ENCODE assay signal across 9 mouse cellular contexts in genomic region chr8:26272675-26273414, GRCm38 (mm10).
DNase-seq lines count a peak whose midpoint lies in the region; ATAC-seq lines count a peak whose summit lies in the region.
"Had no signal": no experiment of that assay in that cellular context is flagged by ENCODE, and none has a peak within 500 bp of the region (broad histone marks: within the 10 kb centered on the region; RNA-seq: fewer than 3 reads in every experiment).

No protein-coding gene starts in this region.

- H3K27me3 ChIP-seq in kidney, embryonic 14.5 days (ENCODE audit: control insufficient read depth, insufficient read depth, low read length), result 0 out of 2 replicates have a peak, but pooled peaks cover 5% of the 10 kb centered on the region
- H3K27me3 ChIP-seq in forebrain, embryonic 11.5 days (ENCODE audit: control insufficient read depth, insufficient read depth, low read length), result no peaks in the 10 kb centered on the region
- H3K27me3 ChIP-seq in hindbrain, embryonic 14.5 days (ENCODE audit: control insufficient read depth, insufficient read depth, low read length), result peaks cover 14% of the 10 kb centered on the region; the same call in 1 of the 2 replicates
- no peaks in the 10 kb centered on the region for H3K27me3 ChIP-seq in midbrain, embryonic 14.5 days (ENCODE audit: control insufficient read depth, insufficient read depth, low read length)

- H3K4me3 ChIP-seq in kidney, embryonic 14.5 days (ENCODE audit: low read length), result peak overlapping the region; percentile 6; the same call in 1 of the 2 replicates
- H3K4me3 ChIP-seq in forebrain, embryonic 11.5 days (ENCODE audit: low read depth, low read length), result no peak overlapping the region
- no peak overlapping the region for H3K4me3 ChIP-seq in hindbrain, embryonic 14.5 days (replicated peaks; ENCODE audit: low read length)
- no peak overlapping the region for H3K4me3 ChIP-seq in midbrain, embryonic 14.5 days (replicated peaks; ENCODE audit: low read depth, low read length)
- H3K4me3 ChIP-seq: erythroblast, embryonic 14.5 days had no signal

- H3K36me3 ChIP-seq in kidney, embryonic 14.5 days (ENCODE audit: control insufficient read depth, insufficient read depth, low read length), result no peaks in the 10 kb centered on the region
- H3K36me3 ChIP-seq in forebrain, embryonic 11.5 days (ENCODE audit: control insufficient read depth, insufficient read depth, low read length), result no peaks in the 10 kb centered on the region
- no peaks in the 10 kb centered on the region for H3K36me3 ChIP-seq in hindbrain, embryonic 14.5 days (replicated peaks; ENCODE audit: control insufficient read depth, insufficient read depth)
- no peaks in the 10 kb centered on the region for H3K36me3 ChIP-seq in midbrain, embryonic 14.5 days (ENCODE audit: control insufficient read depth, insufficient read depth, low read length)

- H3K9ac ChIP-seq in kidney, embryonic 14.5 days (ENCODE audit: low read depth, low read length), result no peak overlapping the region
- no peak overlapping the region for H3K9ac ChIP-seq in forebrain, embryonic 11.5 days (ENCODE audit: low read length)
- no peak overlapping the region for H3K9ac ChIP-seq in hindbrain, embryonic 14.5 days
- H3K9ac ChIP-seq in midbrain, embryonic 14.5 days (replicated peaks; ENCODE audit: low read length), result no peak overlapping the region

- no peak for ATAC-seq in kidney, embryonic 14.5 days (ENCODE audit: low FRiP score, low TSS enrichment)
- ATAC-seq in forebrain, embryonic 11.5 days (replicated peaks; ENCODE audit: low FRiP score), result peak; percentile 53
- no peak for ATAC-seq in hindbrain, embryonic 14.5 days (ENCODE audit: low FRiP score)
- ATAC-seq in midbrain, embryonic 14.5 days (ENCODE audit: low FRiP score, low TSS enrichment), result no peak

- no peaks in the 10 kb centered on the region for H3K9me3 ChIP-seq in kidney, embryonic 14.5 days (ENCODE audit: control insufficient read depth, low read length)
- H3K9me3 ChIP-seq in forebrain, embryonic 11.5 days (ENCODE audit: control insufficient read depth, low read length), result no peaks in the 10 kb centered on the region
- no peaks in the 10 kb centered on the region for H3K9me3 ChIP-seq in hindbrain, embryonic 14.5 days (ENCODE audit: control insufficient read depth, low read length)
- no peaks in the 10 kb centered on the region for H3K9me3 ChIP-seq in midbrain, embryonic 14.5 days (ENCODE audit: control insufficient read depth, low read length)

- DNase-seq in kidney, postnatal 10 days, result no peak
- no peak for DNase-seq in forebrain, embryonic 11.5 days (ENCODE audit: low spot score)
- no peak for DNase-seq in hindbrain, embryonic 14.5 days (ENCODE audit: low spot score)
- DNase-seq in midbrain, embryonic 14.5 days, result no peak
- DNase-seq in cerebellum, adult 11-12 months, result no peak
- DNase-seq in frontal cortex, postnatal 36 days (ENCODE audit: low spot score in 2 of 2), result no peak
- no peak for DNase-seq in adrenal gland, postnatal 4 days (ENCODE audit: low spot score in 2 of 2)

- peak overlapping the region; percentile 26 for H3K4me2 ChIP-seq in kidney, embryonic 14.5 days (replicated peaks; ENCODE audit: low read depth, low read length)
- H3K4me2 ChIP-seq in forebrain, embryonic 11.5 days (ENCODE audit: low read depth, low read length, severe bottlenecking), result peak overlapping the region; percentile 16; the same call in 1 of the 2 replicates
- 0 out of 2 replicates have a peak overlapping the region, but pooled peaks have one; percentile 0 for H3K4me2 ChIP-seq in hindbrain, embryonic 14.5 days (replicated peaks)
- peak overlapping the region; percentile 25; the same call in 1 of the 2 replicates for H3K4me2 ChIP-seq in midbrain, embryonic 14.5 days (ENCODE audit: low read length)

- WGBS in kidney, embryonic 14.5 days, result 31% methylated on average over 21 of the region's 21 CpGs
- 34% methylated on average over 21 of the region's 21 CpGs for WGBS in forebrain, embryonic 11.5 days
- 32% methylated on average over 21 of the region's 21 CpGs for WGBS in hindbrain, embryonic 14.5 days
- 29% methylated on average over 21 of the region's 21 CpGs for whole genome bisulfite sequencing in midbrain, embryonic 14.5 days

- peaks cover 13% of the 10 kb centered on the region for H3K4me1 ChIP-seq in kidney, embryonic 14.5 days (ENCODE audit: control insufficient read depth, insufficient read depth, low read length)
- peaks cover 12% of the 10 kb centered on the region for H3K4me1 ChIP-seq in forebrain, embryonic 11.5 days (replicated peaks; ENCODE audit: control insufficient read depth, insufficient read depth, low read length)
- peaks cover 17% of the 10 kb centered on the region for H3K4me1 ChIP-seq in hindbrain, embryonic 14.5 days (replicated peaks; ENCODE audit: control insufficient read depth, insufficient read depth, low read length)
- H3K4me1 ChIP-seq in midbrain, embryonic 14.5 days (ENCODE audit: control insufficient read depth, insufficient read depth, low read length), result no peaks in the 10 kb centered on the region; the same call in 1 of the 2 replicates

- H3K27ac ChIP-seq in kidney, embryonic 14.5 days (ENCODE audit: low read depth, low read length), result no peak overlapping the region
- no peak overlapping the region for H3K27ac ChIP-seq in forebrain, embryonic 11.5 days (ENCODE audit: low read depth, low read length)
- H3K27ac ChIP-seq in hindbrain, embryonic 14.5 days, result no peak overlapping the region
- no peak overlapping the region for H3K27ac ChIP-seq in midbrain, embryonic 14.5 days (replicated peaks; ENCODE audit: low read depth, low read length)
